Mouse (Mus musculus): ENCODE measurements around the gene Gm49361. TPM values are rescaled to one million over a fixed set of nuclear protein-coding genes. Genes with fewer than 3 reads are reported as not detected.
A peak's percentile ranks its signal among the peaks of the same experiment; 100 is the strongest.

Gene Gm49361
- polyA plus RNA-seq, 1 experiment, result 4.2 TPM

DNA sequence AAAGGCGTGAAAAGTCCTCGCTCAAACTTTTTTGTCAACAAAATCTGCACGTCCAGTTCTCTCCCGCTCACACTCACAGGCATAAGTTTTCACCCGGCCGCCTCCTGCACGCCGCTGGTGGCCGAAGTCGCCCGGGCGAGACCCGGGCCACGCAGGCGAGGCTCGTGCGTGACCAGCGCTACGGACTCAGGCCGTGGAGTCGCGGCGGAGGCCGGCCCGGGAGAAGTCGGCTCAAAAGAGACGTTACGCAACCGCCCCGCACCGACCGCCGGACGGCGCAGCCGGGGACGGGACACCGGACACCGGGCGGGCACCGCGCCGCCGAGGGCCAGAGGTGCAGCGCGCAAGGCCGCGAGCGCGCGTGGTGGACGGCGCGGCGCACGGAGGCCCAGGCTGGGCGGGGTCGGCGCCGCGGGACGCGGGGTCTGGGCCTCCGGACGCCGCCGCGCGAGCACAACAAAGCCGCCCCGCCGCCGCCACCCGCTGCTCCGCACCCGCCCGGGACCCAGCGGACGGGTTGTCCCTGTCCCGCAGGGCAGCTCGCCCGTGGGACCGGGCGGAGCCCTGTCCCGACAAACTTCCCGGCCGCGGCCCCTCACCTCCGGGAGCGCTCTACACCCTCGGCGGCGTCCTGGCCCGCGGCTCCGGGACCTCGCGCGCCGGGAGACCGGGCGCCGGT lies 473 bp downstream of the Gm49361 start:
- no peaks in the 10 kb centered on the region for H3K36me3 ChIP-seq (ENCODE audit: control insufficient read depth, insufficient read depth, low read length)
- H3K27ac ChIP-seq (ENCODE audit: control insufficient read depth, insufficient read depth, low read depth, low read length), result peak overlapping the region; percentile 85
- H3K4me1 ChIP-seq (ENCODE audit: control insufficient read depth, insufficient read depth, low read length), result peaks cover 5% of the 10 kb centered on the region
- H3K27me3 ChIP-seq (ENCODE audit: control insufficient read depth, insufficient read depth, low read length), result no peaks in the 10 kb centered on the region
- peak overlapping the region; percentile 87 for H3K4me3 ChIP-seq (ENCODE audit: control insufficient read depth, low read depth, low read length)
- no peak for TF ChIP-seq POLR2A (IDR thresholded peaks at IDR 0.05; ENCODE audit: control insufficient read depth, low read depth, low read length)
- no peak for TF ChIP-seq CTCF (IDR thresholded peaks at IDR 0.05; ENCODE audit: control insufficient read depth, insufficient read depth, insufficient replicate concordance, low read depth, low read length)

DNA sequence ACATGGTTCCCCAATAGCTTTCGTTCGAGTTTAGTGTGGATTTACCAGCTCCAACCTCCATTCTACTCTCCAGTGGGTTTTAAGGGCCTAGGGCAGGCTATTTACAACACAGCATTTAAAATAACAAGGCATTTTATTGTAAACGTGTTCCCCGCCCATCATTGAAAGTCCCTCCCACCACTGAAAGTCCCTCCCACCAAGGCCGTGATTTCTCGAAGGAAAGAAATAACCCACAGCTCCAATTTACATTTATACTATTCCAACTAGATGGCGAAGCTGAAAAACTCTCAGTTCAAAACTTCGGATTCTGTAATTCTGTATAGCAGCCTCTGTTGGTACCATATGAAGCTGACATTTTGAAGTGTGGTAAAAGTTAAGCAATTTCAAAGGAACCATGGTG lies 1.4 kb downstream of the Gm49361 start:
- H3K4me3 ChIP-seq (ENCODE audit: control insufficient read depth, low read depth, low read length), result peak overlapping the region; percentile 39
- no peak overlapping the region for H3K27ac ChIP-seq (ENCODE audit: control insufficient read depth, insufficient read depth, low read depth, low read length)
- H3K27me3 ChIP-seq (ENCODE audit: control insufficient read depth, insufficient read depth, low read length), result no peaks in the 10 kb centered on the region
- H3K4me1 ChIP-seq (ENCODE audit: control insufficient read depth, insufficient read depth, low read length), result peaks cover 5% of the 10 kb centered on the region
- TF ChIP-seq POLR2A (IDR thresholded peaks at IDR 0.05; ENCODE audit: control insufficient read depth, low read depth, low read length), result no peak
- TF ChIP-seq CTCF (IDR thresholded peaks at IDR 0.05; ENCODE audit: control insufficient read depth, insufficient read depth, insufficient replicate concordance, low read depth, low read length), result no peak
- no peaks in the 10 kb centered on the region for H3K36me3 ChIP-seq (ENCODE audit: control insufficient read depth, insufficient read depth, low read length)

DNA sequence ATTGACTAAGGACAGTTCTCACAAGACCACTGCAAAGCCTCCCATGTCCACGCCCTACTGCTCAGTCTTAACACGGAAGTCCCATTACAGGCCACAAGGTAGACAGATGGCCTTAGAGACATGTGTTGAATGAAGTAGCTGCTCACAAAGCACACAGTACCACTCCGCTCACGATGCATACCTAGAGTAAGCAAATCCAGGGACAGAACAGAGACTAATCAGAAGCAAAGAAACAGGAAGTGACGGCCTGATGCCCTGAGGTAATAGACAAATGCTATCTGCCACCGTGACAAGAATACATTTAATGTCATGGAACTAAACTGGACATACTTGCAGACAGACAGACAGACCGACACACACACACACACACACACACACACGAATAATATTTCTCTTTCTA lies 5.3 kb downstream of the Gm49361 start:
- Histone ChIP-seq H3K27ac (ENCODE audit: control insufficient read depth, insufficient read depth, low read depth, low read length) (no peak overlapping the region), H3K4me1 (ENCODE audit: control insufficient read depth, insufficient read depth, low read length) (peaks cover 2% of the 10 kb centered on the region), H3K4me3 (ENCODE audit: control insufficient read depth, low read depth, low read length) (no peak overlapping the region), H3K27me3 (ENCODE audit: control insufficient read depth, insufficient read depth, low read length) (no peaks in the 10 kb centered on the region), H3K36me3 (ENCODE audit: control insufficient read depth, insufficient read depth, low read length) (no peaks in the 10 kb centered on the region)
- TF ChIP-seq CTCF (IDR thresholded peaks at IDR 0.05; ENCODE audit: control insufficient read depth, insufficient read depth, insufficient replicate concordance, low read depth, low read length), result no peak
- no peak for TF ChIP-seq POLR2A (IDR thresholded peaks at IDR 0.05; ENCODE audit: control insufficient read depth, low read depth, low read length)

DNA sequence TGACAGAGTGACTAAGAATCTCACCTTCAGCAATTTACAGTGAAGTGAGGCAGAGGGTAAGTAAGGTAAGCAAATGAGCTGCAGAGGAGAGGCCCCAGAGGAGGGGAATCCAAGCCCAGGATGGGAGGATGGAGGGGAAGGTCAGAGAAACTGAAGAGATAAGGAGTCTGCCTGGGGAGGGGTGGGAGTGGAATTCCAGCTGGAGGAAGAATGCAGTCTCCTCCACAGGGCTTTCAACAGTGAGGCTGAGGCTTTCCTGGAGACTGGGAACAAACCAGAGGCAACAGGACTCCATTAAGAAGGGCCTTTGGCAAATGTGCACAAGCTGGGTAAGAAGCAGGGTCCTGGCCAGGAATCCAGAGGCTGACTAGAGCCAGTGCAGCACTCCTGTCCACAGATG lies 8.8 kb downstream of the Gm49361 start:
- Histone ChIP-seq H3K27ac (ENCODE audit: control insufficient read depth, insufficient read depth, low read depth, low read length) (no peak overlapping the region), H3K27me3 (ENCODE audit: control insufficient read depth, insufficient read depth, low read length) (no peaks in the 10 kb centered on the region), H3K4me1 (ENCODE audit: control insufficient read depth, insufficient read depth, low read length) (no peaks in the 10 kb centered on the region; the same call in 1 of the 2 replicates), H3K4me3 (ENCODE audit: control insufficient read depth, low read depth, low read length) (no peak overlapping the region), H3K36me3 (ENCODE audit: control insufficient read depth, insufficient read depth, low read length) (no peaks in the 10 kb centered on the region)
- TF ChIP-seq CTCF (IDR thresholded peaks at IDR 0.05; ENCODE audit: control insufficient read depth, insufficient read depth, insufficient replicate concordance, low read depth, low read length) (no peak), POLR2A (IDR thresholded peaks at IDR 0.05; ENCODE audit: control insufficient read depth, low read depth, low read length) (no peak)

DNA sequence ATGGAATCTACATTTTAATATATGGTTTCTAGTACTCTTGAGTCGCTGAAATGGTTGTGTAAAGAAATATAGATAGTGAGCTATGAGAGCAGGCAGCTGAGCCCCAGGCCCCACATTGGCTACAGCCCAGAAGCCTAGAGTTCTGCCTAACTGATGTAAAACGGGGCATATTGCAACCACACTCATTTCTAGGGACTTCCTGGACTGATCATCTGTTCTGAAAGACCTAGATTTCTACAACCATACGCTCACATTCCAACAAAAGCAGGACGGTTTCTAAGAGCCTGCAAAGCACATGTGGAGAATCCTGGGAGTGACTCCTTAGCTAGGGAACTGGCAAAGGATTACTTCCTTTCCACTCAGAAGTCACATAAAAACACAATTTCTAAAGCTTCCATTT lies 9.8 kb downstream of the Gm49361 start:
- H3K27me3 ChIP-seq (ENCODE audit: control insufficient read depth, insufficient read depth, low read length), result no peaks in the 10 kb centered on the region
- H3K4me3 ChIP-seq (ENCODE audit: control insufficient read depth, low read depth, low read length), result no peak overlapping the region
- no peaks in the 10 kb centered on the region; the same call in 1 of the 2 replicates for H3K4me1 ChIP-seq (ENCODE audit: control insufficient read depth, insufficient read depth, low read length)
- H3K36me3 ChIP-seq (ENCODE audit: control insufficient read depth, insufficient read depth, low read length), result no peaks in the 10 kb centered on the region
- H3K27ac ChIP-seq (ENCODE audit: control insufficient read depth, insufficient read depth, low read depth, low read length), result no peak overlapping the region
- TF ChIP-seq CTCF (IDR thresholded peaks at IDR 0.05; ENCODE audit: control insufficient read depth, insufficient read depth, insufficient replicate concordance, low read depth, low read length) (no peak), POLR2A (IDR thresholded peaks at IDR 0.05; ENCODE audit: control insufficient read depth, low read depth, low read length) (no peak)

DNA sequence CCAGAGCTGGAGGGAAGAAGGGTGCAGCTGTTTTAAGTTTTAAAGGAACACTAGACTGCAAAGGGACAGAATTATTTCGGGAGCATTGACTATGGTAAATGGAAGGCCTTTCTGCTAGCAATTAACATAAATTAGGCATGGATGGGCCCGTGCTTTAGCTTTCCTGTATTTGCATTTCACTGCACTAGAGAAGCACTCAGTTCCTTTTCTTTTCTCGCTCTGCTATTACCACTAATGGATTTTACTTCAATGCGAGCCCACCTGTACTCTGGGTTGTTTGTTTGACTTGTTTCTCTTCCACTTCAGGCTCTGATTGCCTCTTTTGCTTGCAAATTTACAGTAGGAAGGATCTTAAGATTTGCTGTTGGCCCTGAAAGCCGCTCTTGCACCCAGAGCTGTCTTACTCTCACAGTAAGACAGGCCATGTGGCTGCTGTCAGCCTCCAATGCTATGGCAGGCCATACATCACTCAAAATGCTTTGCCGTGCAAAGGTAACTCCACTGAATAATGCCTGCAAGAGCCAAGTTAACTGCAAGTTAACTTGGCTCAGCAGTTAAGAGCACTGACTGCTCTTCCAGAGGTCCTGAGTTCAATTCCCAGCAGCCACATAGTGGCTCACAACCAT lies 13.1 kb downstream of the Gm49361 start:
- Histone ChIP-seq H3K4me1 (ENCODE audit: control insufficient read depth, insufficient read depth, low read length) (no peaks in the 10 kb centered on the region; the same call in 1 of the 2 replicates), H3K4me3 (ENCODE audit: control insufficient read depth, low read depth, low read length) (no peak overlapping the region), H3K27ac (ENCODE audit: control insufficient read depth, insufficient read depth, low read depth, low read length) (no peak overlapping the region), H3K27me3 (ENCODE audit: control insufficient read depth, insufficient read depth, low read length) (no peaks in the 10 kb centered on the region), H3K36me3 (ENCODE audit: control insufficient read depth, insufficient read depth, low read length) (no peaks in the 10 kb centered on the region)
- TF ChIP-seq POLR2A (IDR thresholded peaks at IDR 0.05; ENCODE audit: control insufficient read depth, low read depth, low read length) (no peak), CTCF (IDR thresholded peaks at IDR 0.05; ENCODE audit: control insufficient read depth, insufficient read depth, insufficient replicate concordance, low read depth, low read length) (no peak)

DNA sequence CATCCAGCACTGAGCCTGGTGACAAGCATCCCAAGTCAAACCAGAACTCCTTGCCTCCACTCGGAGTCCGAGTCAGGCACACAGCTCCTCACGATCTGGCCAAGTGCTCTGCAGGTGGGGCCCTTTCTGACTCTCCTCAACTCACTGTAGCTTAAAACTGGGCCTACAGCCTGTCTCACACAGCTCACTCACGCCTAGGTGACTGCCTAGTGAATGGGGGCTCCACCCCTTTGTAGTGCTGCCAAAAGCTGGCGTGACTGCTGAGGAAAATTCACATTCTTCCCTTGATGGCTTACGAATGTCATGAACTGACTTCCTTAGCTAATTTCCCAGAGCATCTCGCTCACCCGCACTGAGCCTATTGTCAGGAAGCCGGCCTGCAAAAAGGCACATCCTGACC lies 15.4 kb downstream of the Gm49361 start:
- TF ChIP-seq POLR2A (IDR thresholded peaks at IDR 0.05; ENCODE audit: control insufficient read depth, low read depth, low read length) (no peak), CTCF (IDR thresholded peaks at IDR 0.05; ENCODE audit: control insufficient read depth, insufficient read depth, insufficient replicate concordance, low read depth, low read length) (no peak)
- Histone ChIP-seq H3K4me3 (ENCODE audit: control insufficient read depth, low read depth, low read length) (no peak overlapping the region), H3K27ac (ENCODE audit: control insufficient read depth, insufficient read depth, low read depth, low read length) (no peak overlapping the region), H3K36me3 (ENCODE audit: control insufficient read depth, insufficient read depth, low read length) (no peaks in the 10 kb centered on the region), H3K4me1 (ENCODE audit: control insufficient read depth, insufficient read depth, low read length) (no peaks in the 10 kb centered on the region; the same call in 1 of the 2 replicates), H3K27me3 (ENCODE audit: control insufficient read depth, insufficient read depth, low read length) (no peaks in the 10 kb centered on the region)
